Comparison of ENCODE assay signal across 10 mouse cellular contexts in the genomic region with DNA sequence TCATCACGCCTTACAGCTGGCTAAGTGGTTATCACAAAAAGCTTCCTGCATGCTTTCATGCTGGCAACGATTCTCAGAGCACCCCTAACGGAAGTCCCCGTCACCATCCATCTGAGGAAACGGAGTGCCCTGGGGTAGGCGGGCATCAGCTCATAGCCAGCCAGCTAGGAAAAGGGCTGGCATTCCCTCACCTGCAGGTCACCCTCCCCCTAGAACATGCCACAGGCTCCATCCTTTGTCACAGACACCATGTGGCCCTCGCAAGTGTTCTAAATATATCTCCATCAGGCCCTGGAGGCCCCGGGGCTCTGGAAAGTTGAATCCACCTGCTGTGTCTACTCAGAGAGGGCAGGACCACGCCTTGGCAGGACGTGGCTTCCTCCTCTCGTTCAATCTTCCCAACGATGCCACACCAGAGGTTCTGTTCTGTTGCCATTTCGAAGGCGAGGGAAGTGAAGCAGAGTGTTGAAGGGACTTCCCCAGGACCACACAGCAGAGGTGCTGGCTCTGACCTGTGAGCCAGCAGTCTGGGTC. TPM values are rescaled to one million over a fixed set of nuclear protein-coding genes. Genes with fewer than 3 reads are reported as not detected.
A peak's percentile ranks its signal among the peaks of the same experiment; 100 is the strongest.
DNase-seq lines count a peak whose midpoint lies in the region; ATAC-seq lines count a peak whose summit lies in the region.
"Had no signal": no experiment of that assay in that cellular context is flagged by ENCODE, and none has a peak within 500 bp of the region (broad histone marks: within the 10 kb centered on the region; RNA-seq: fewer than 3 reads in every experiment).

No protein-coding gene starts in this region.

- no peak for DNase-seq in lung, postnatal 14 days
- peak; percentile 75 for DNase-seq in thymus, postnatal 25 days
- no peak for DNase-seq in left cerebral cortex, postnatal 25 days (ENCODE audit: low spot score in 2 of 2)
- DNase-seq in layer of hippocampus, adult 9-11 months: no peak
- DNase-seq: cerebellum, adult 11 months had no signal

- ATAC-seq in lung, embryonic 16.5 days (ENCODE audit: low read depth): no peak
- ATAC-seq in limb, embryonic 13.5 days (ENCODE audit: low FRiP score, low read depth): no peak
- no peak for ATAC-seq in intestine, embryonic 15.5 days

- H3K4me3 ChIP-seq in lung, embryonic 16.5 days (ENCODE audit: low read length): no peak overlapping the region
- no peak overlapping the region for H3K4me3 ChIP-seq in brown adipose tissue, adult 24 weeks (ENCODE audit: insufficient read depth, low read depth, low read length)
- no peak overlapping the region for H3K4me3 ChIP-seq in limb, embryonic 13.5 days
- no peak overlapping the region for H3K4me3 ChIP-seq in intestine, embryonic 15.5 days (replicated peaks)
- H3K4me3 ChIP-seq: limb, embryonic 15.5 days had no signal

- H3K9ac ChIP-seq in lung, embryonic 16.5 days (ENCODE audit: low read length): no peak overlapping the region
- 0 out of 2 replicates have a peak overlapping the region, but pooled peaks have one; percentile 13 for H3K9ac ChIP-seq in limb, embryonic 13.5 days
- no peak overlapping the region for H3K9ac ChIP-seq in intestine, embryonic 15.5 days
- H3K9ac ChIP-seq: limb, embryonic 15.5 days had no signal

- H3K9me3 ChIP-seq in lung, embryonic 16.5 days (ENCODE audit: control insufficient read depth, low read length): no peaks in the 10 kb centered on the region
- H3K9me3 ChIP-seq in limb, embryonic 13.5 days: no peaks in the 10 kb centered on the region
- H3K9me3 ChIP-seq in intestine, embryonic 15.5 days: no peaks in the 10 kb centered on the region
- H3K9me3 ChIP-seq: limb, embryonic 15.5 days had no signal

- 54% methylated on average over 14 of the region's 14 CpGs for WGBS in lung, embryonic 16.5 days
- 66% methylated on average over 14 of the region's 14 CpGs for WGBS in limb, embryonic 13.5 days
- WGBS in intestine, embryonic 15.5 days: 65% methylated on average over 14 of the region's 14 CpGs

- intact Hi-C loops in left cerebral cortex, postnatal 25 days (cut with DNase I): no loop called here

- no peak overlapping the region for H3K4me2 ChIP-seq in lung, embryonic 16.5 days (ENCODE audit: low read depth, low read length)
- H3K4me2 ChIP-seq in limb, embryonic 13.5 days (replicated peaks): no peak overlapping the region
- no peak overlapping the region for H3K4me2 ChIP-seq in intestine, embryonic 15.5 days (replicated peaks)
- H3K4me2 ChIP-seq: limb, embryonic 15.5 days had no signal

- H3K36me3 ChIP-seq in lung, embryonic 16.5 days (ENCODE audit: control insufficient read depth, insufficient read depth, low read length): no peaks in the 10 kb centered on the region
- H3K36me3 ChIP-seq in limb, embryonic 13.5 days: no peaks in the 10 kb centered on the region
- no peaks in the 10 kb centered on the region for H3K36me3 ChIP-seq in intestine, embryonic 15.5 days
- H3K36me3 ChIP-seq: limb, embryonic 15.5 days had no signal

- H3K4me1 ChIP-seq in lung, embryonic 16.5 days (replicated peaks; ENCODE audit: control insufficient read depth, insufficient read depth, low read length): peaks cover 76% of the 10 kb centered on the region
- H3K4me1 ChIP-seq in brown adipose tissue, adult 24 weeks (ENCODE audit: control insufficient read depth, insufficient read depth, insufficient read length, low read length): peaks cover 68% of the 10 kb centered on the region
- peaks cover 72% of the 10 kb centered on the region for H3K4me1 ChIP-seq in limb, embryonic 13.5 days
- H3K4me1 ChIP-seq in intestine, embryonic 15.5 days (replicated peaks): peaks cover 64% of the 10 kb centered on the region

- H3K27ac ChIP-seq in lung, embryonic 16.5 days (ENCODE audit: low read length): peak overlapping the region; percentile 43
- peak overlapping the region; percentile 20 for H3K27ac ChIP-seq in brown adipose tissue, adult 24 weeks (replicated peaks; ENCODE audit: low read depth, low read length)
- no peak overlapping the region for H3K27ac ChIP-seq in limb, embryonic 13.5 days
- H3K27ac ChIP-seq in intestine, embryonic 15.5 days: no peak overlapping the region

- no peaks in the 10 kb centered on the region for H3K27me3 ChIP-seq in lung, embryonic 16.5 days (ENCODE audit: control insufficient read depth, insufficient read depth, low read depth, low read length)
- no peaks in the 10 kb centered on the region for H3K27me3 ChIP-seq in limb, embryonic 13.5 days
- H3K27me3 ChIP-seq in intestine, embryonic 15.5 days (replicated peaks): no peaks in the 10 kb centered on the region
- H3K27me3 ChIP-seq: limb, embryonic 15.5 days had no signal

RNA-seq across cellular contexts. Expression of gene Sh3pxd2a, which starts 15.5 kb away (rescaled TPM):
- polyA plus RNA-seq in lung, embryonic 16.5 days (2015; fragmentation: Nextera tagmentation; extraction: Ambion mirVana): 6.1 and 6.6 TPM in 2 replicates
- 86.1 and 119 TPM in 2 replicates for polyA plus RNA-seq in brown adipose tissue, adult 24 weeks (2012; ENCODE audit: insufficient read depth, insufficient read length, missing spikeins)
- 8.9 and 10.1 TPM in 2 replicates for polyA plus RNA-seq in limb, embryonic 13.5 days (2015; fragmentation: Nextera tagmentation; extraction: Ambion mirVana)
- 10 to 100 TPM; 33.9 to 35.9 TPM for total RNA-seq in left cerebral cortex, postnatal 25 days (2021)
- 4.8 and 5.0 TPM in 2 replicates for polyA plus RNA-seq in intestine, embryonic 15.5 days (2015; fragmentation: Nextera tagmentation; extraction: Ambion mirVana)

Comparison
In these comparisons a context has a peak if more than half of its experiments do, and no peak if none do; other contexts are left out.
1. H3K27ac ChIP-seq: peak in lung, embryonic 16.5 days (single experiment) and brown adipose tissue, adult 24 weeks (single experiment); none in limb, embryonic 13.5 days (single experiment) and intestine, embryonic 15.5 days (single experiment).